Mouse (Mus musculus) E14TG2a.4 (cell line): ENCODE results near the gene Atf2.

Experiments
- CTCF ChIP-seq: conservative IDR thresholded peaks from 2 replicates; pipeline ENCODE4 v1.5.1; 2014; ENCODE audit warnings: low read length
- POU5F1 ChIP-seq: IDR thresholded peaks from 2 replicates; pipeline ENCODE4 v1.6.1; 2014; ENCODE audit warnings: low read length, borderline replicate concordance

DNA sequence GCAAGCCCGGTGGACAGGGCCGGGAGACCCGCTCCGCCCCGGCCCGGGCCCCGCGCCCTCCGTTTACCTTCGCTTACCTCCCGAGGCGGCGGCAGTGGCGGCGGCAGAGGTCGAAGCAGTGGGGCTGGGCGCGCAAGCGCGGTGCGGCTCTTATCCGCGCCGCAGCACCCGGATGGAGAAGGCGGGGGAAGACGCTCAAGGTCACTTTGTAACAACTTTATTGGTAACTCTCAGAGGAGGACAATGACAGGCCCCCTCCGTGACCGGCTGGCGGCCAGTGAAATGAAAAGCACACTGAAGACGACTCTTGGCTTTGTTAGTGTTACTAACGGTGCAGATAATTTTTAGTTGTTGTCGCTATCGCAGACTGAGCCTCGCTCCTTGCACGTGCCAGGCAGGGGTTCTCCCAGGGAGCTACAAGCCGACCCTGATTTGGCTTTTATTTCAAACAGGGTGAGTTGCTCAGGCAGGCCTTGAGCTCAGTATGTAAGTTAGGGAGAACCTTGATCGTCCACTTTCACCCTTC is 18.8 kb upstream of the Atf2 start, which contains the start of gene Atp5g3:
- TF ChIP-seq CTCF (no peak), POU5F1 (no peak)
